23 mouse cellular contexts compared by ENCODE assay signal in genomic region chr10:68052307-68052706, GRCm38 (mm10).
A peak's percentile ranks its signal among the peaks of the same experiment; 100 is the strongest.
DNase-seq lines count a peak whose midpoint lies in the region; ATAC-seq and TF ChIP-seq lines count a peak whose summit lies in the region.
"Had no signal": no experiment of that assay in that cellular context is flagged by ENCODE, and none has a peak within 500 bp of the region (broad histone marks: within the 10 kb centered on the region; RNA-seq: fewer than 3 reads in every experiment).

No protein-coding gene starts in this region.

- H3K4me2 ChIP-seq in intestine, postnatal 0 days (replicated peaks; ENCODE audit: low read depth) = no peak overlapping the region
- no peak overlapping the region for H3K4me2 ChIP-seq in intestine, embryonic 16.5 days (ENCODE audit: low read depth, low read length)
- no peak overlapping the region for H3K4me2 ChIP-seq in lung, embryonic 14.5 days
- H3K4me2 ChIP-seq: embryonic facial prominence, embryonic 12.5 days; heart, embryonic 11.5 days; kidney, embryonic 15.5 days; limb, embryonic 13.5 days; midbrain, embryonic 13.5 days had no signal

- H3K9me3 ChIP-seq in intestine, postnatal 0 days (ENCODE audit: control insufficient read depth) = no peaks in the 10 kb centered on the region
- no peaks in the 10 kb centered on the region for H3K9me3 ChIP-seq in intestine, embryonic 16.5 days (ENCODE audit: control insufficient read depth, low read length)
- H3K9me3 ChIP-seq in lung, embryonic 14.5 days (ENCODE audit: low read depth, low read length) = no peaks in the 10 kb centered on the region
- H3K9me3 ChIP-seq in E14TG2a.4 (ENCODE audit: low read length) = peaks cover 22% of the 10 kb centered on the region
- H3K9me3 ChIP-seq: embryonic facial prominence, embryonic 12.5 days; kidney, embryonic 15.5 days; limb, embryonic 13.5 days; midbrain, embryonic 13.5 days had no signal

- no peaks in the 10 kb centered on the region for H3K36me3 ChIP-seq in intestine, postnatal 0 days (ENCODE audit: control insufficient read depth, insufficient read depth)
- no peaks in the 10 kb centered on the region for H3K36me3 ChIP-seq in intestine, embryonic 16.5 days (ENCODE audit: control insufficient read depth, insufficient read depth, low read length)
- H3K36me3 ChIP-seq in lung, embryonic 14.5 days (ENCODE audit: insufficient read depth) = no peaks in the 10 kb centered on the region
- H3K36me3 ChIP-seq in E14TG2a.4 (ENCODE audit: insufficient read depth, low read length) = 0 out of 2 replicates have a peak, but pooled peaks cover 3% of the 10 kb centered on the region
- H3K36me3 ChIP-seq: embryonic facial prominence, embryonic 12.5 days; kidney, embryonic 15.5 days; limb, embryonic 13.5 days; midbrain, embryonic 13.5 days had no signal

- WGBS in intestine, postnatal 0 days = 87% methylated on average over 8 of the region's 8 CpGs
- 88% methylated on average over 8 of the region's 8 CpGs for WGBS in intestine, embryonic 16.5 days
- 86% methylated on average over 8 of the region's 8 CpGs for WGBS in lung, embryonic 14.5 days

- no peak for DNase-seq in lung, embryonic 14.5 days
- DNase-seq in lung, postnatal 4 days = no peak
- peak; percentile 71 for DNase-seq in R1 (ENCODE audit: low read depth, low spot score)
- DNase-seq: adrenal gland, postnatal 10 days; cerebellum, adult 9-11 months; heart, postnatal 10 days; kidney, postnatal 4 days; lung, adult 2 months; spleen, adult 18-20 months had no signal

- no peaks in the 10 kb centered on the region for H3K4me1 ChIP-seq in intestine, postnatal 0 days (replicated peaks; ENCODE audit: control insufficient read depth, insufficient read depth, low read length)
- no peaks in the 10 kb centered on the region for H3K4me1 ChIP-seq in intestine, embryonic 16.5 days (ENCODE audit: control insufficient read depth, insufficient read depth, low read length)
- no peaks in the 10 kb centered on the region for H3K4me1 ChIP-seq in lung, embryonic 14.5 days (ENCODE audit: insufficient read depth)
- peaks cover 13% of the 10 kb centered on the region; the same call in 1 of the 2 replicates for H3K4me1 ChIP-seq in E14TG2a.4 (replicated peaks; ENCODE audit: low read depth, low read length)
- H3K4me1 ChIP-seq: embryonic facial prominence, embryonic 12.5 days; kidney, embryonic 15.5 days; limb, embryonic 13.5 days; midbrain, embryonic 13.5 days had no signal

- H3K9ac ChIP-seq in intestine, postnatal 0 days (ENCODE audit: low read depth, low read length) = no peak overlapping the region
- no peak overlapping the region for H3K9ac ChIP-seq in intestine, embryonic 16.5 days (ENCODE audit: low read depth, low read length)
- no peak overlapping the region for H3K9ac ChIP-seq in lung, embryonic 14.5 days
- H3K9ac ChIP-seq: embryonic facial prominence, embryonic 12.5 days; kidney, embryonic 15.5 days; limb, embryonic 13.5 days; midbrain, embryonic 13.5 days had no signal

- H3K27me3 ChIP-seq in intestine, postnatal 0 days (replicated peaks; ENCODE audit: control insufficient read depth, insufficient read depth, low read length) = no peaks in the 10 kb centered on the region
- H3K27me3 ChIP-seq in intestine, embryonic 16.5 days (replicated peaks; ENCODE audit: control insufficient read depth, insufficient read depth, low read length) = no peaks in the 10 kb centered on the region
- H3K27me3 ChIP-seq in lung, embryonic 14.5 days (ENCODE audit: insufficient read depth, low read length) = no peaks in the 10 kb centered on the region
- no peaks in the 10 kb centered on the region for H3K27me3 ChIP-seq in E14TG2a.4 (ENCODE audit: insufficient read depth, low read length)
- H3K27me3 ChIP-seq: embryonic facial prominence, embryonic 12.5 days; kidney, embryonic 15.5 days; limb, embryonic 13.5 days; midbrain, embryonic 13.5 days had no signal

- ATAC-seq in intestine, postnatal 0 days = no peak
- ATAC-seq in intestine, embryonic 16.5 days = no peak
- ATAC-seq in lung, embryonic 14.5 days (ENCODE audit: insufficient read depth) = no peak
- ATAC-seq in megakaryocyte progenitor cell, adult 5-6 weeks (replicated peaks; ENCODE audit: poor library complexity) = no peak
- ATAC-seq: activated CD4-positive, CD25-positive, alpha-beta regulatory T cell, adult 4 months; forebrain, embryonic 14.5 days; inflammation-experienced regulatory T-cells, adult 6 months; midbrain, embryonic 13.5 days had no signal

- no peak overlapping the region for H3K4me3 ChIP-seq in intestine, postnatal 0 days (ENCODE audit: low read depth, low read length)
- no peak overlapping the region for H3K4me3 ChIP-seq in intestine, embryonic 16.5 days (ENCODE audit: low read length)
- no peak overlapping the region for H3K4me3 ChIP-seq in lung, embryonic 14.5 days (ENCODE audit: low read depth, low read length)
- no peak overlapping the region for H3K4me3 ChIP-seq in E14TG2a.4 (replicated peaks; ENCODE audit: low read length)
- H3K4me3 ChIP-seq: embryonic facial prominence, embryonic 12.5 days; erythroblast, embryonic 14.5 days; kidney, embryonic 15.5 days; limb, embryonic 13.5 days; midbrain, embryonic 13.5 days; myocyte had no signal

- no peak overlapping the region for H3K27ac ChIP-seq in intestine, postnatal 0 days (ENCODE audit: low read depth, low read length)
- no peak overlapping the region for H3K27ac ChIP-seq in intestine, embryonic 16.5 days (ENCODE audit: low read length)
- no peak overlapping the region for H3K27ac ChIP-seq in lung, embryonic 14.5 days (ENCODE audit: low read depth)
- H3K27ac ChIP-seq: embryonic facial prominence, embryonic 12.5 days; kidney, embryonic 15.5 days; limb, embryonic 13.5 days; midbrain, embryonic 13.5 days had no signal

- 0 out of 2 replicates have a peak, but pooled peaks have one; percentile 27 for TF ChIP-seq CTCF in intestine, postnatal 0 days (IDR thresholded peaks at IDR 0.05; ENCODE audit: low read depth)
- 0 out of 2 replicates have a peak, but pooled peaks have one; percentile 20 for TF ChIP-seq CTCF in lung, embryonic 14.5 days (IDR thresholded peaks at IDR 0.05; ENCODE audit: low read depth)
- peak; percentile 72 for TF ChIP-seq CTCF in E14TG2a.4 (conservative IDR thresholded peaks at IDR 0.05; ENCODE audit: low read length)

Comparison
In these comparisons a context has a peak if more than half of its experiments do, and no peak if none do; other contexts are left out.
1. CTCF ChIP-seq: peak in every context shown above with its lines; median percentile 72 in E14TG2a.4; 27 in intestine, postnatal 0 days; 20 in lung, embryonic 14.5 days.